Mouse (Mus musculus) hematopoietic stem cell, adult 5-6 weeks (primary cell): ENCODE results near the gene Adora2a. TPM values are rescaled to one million over a fixed set of nuclear protein-coding genes. Genes with fewer than 3 reads are reported as not detected.

ENCODE experiments used
- total RNA-seq: library from RNA; stranded (forward); fragments of 172-1452, 232-1000 nt; gene quantifications from 2 replicates; pipeline ENCODE4 v1.2.3, GENCODE M21; 2017

Adora2a gene
- total RNA-seq, 1 experiment from 2014 or later: 10.1 TPM

Other genes with a start within 250 kb of the Adora2a start
- gene Specc1l, start 104.8 kb upstream of the Adora2a start, total RNA-seq: 53.5 and 62.8 TPM in 2 replicates
- gene Upb1, start 84.2 kb downstream of the Adora2a start, total RNA-seq: 0.10 and 0.63 TPM in 2 replicates
- gene Snrpd3, start 200.7 kb downstream of the Adora2a start, total RNA-seq: 40.2 and 83.0 TPM in 2 replicates
- gene Gucd1, start 201.1 kb downstream of the Adora2a start, total RNA-seq: 16.7 and 24.9 TPM in 2 replicates
- not detected in 2 replicates for gene Lrrc75b, start 243.5 kb downstream of the Adora2a start, total RNA-seq
- gene Ggt1, start 244.7 kb downstream of the Adora2a start, total RNA-seq: 2.4 TPM in 1 of 2 replicates, not detected in the other